Mouse (Mus musculus) inflammation-experienced regulatory T-cells, adult 6 months (primary cell): ENCODE measurements around the gene Cdkl4. TPM values are rescaled to one million over a fixed set of nuclear protein-coding genes. Genes with fewer than 3 reads are reported as not detected.
"Not testable (repeated sequence)": the region's sequence is repeated elsewhere in the genome, so short reads cannot be mapped to it uniquely, and the experiment has no call there.

ENCODE experiments used
- ATAC-seq: one replicate; pipeline ENCODE4 v1.8.0; 2017
- polyA plus RNA-seq, 3 experiments: library from polyadenylated mRNA; unstranded; fragments of 100-300 nt; shearing (Covaris generic); gene quantifications; one replicate each; pipeline ENCODE4 v1.2.1; 2017

The Cdkl4 gene
- 1 to 10 TPM in 1 of 3 experiments, under 1 TPM in 2; 0.79 to 1.3 (median 0.94) TPM for polyA plus RNA-seq

GRCm38 (mm10) chr17:80577639-80578038 is at the start of gene Cdkl4:
Gene Cdkl4 (minus strand): TSS chr17:80577813.
- ATAC-seq: no peak

- ATAC-seq: no peak
Observed at GRCm38 (mm10) chr17:80624979-80625378, 47.4 kb upstream of the Cdkl4 start.

- ATAC-seq: no peak
Observed at GRCm38 (mm10) chr17:80621691-80622090, 44.1 kb upstream of the Cdkl4 start.

GRCm38 (mm10) chr17:80620786-80621423 is 43.3 kb upstream of the Cdkl4 start:
- peak; percentile 72 for ATAC-seq

- no peak for ATAC-seq
Observed at GRCm38 (mm10) chr17:80619556-80619955, 41.9 kb upstream of the Cdkl4 start.

- ATAC-seq: no peak
Observed at GRCm38 (mm10) chr17:80618890-80619289, 41.3 kb upstream of the Cdkl4 start.

- ATAC-seq: no peak
Observed at GRCm38 (mm10) chr17:80603806-80604205, 26.2 kb upstream of the Cdkl4 start.

- ATAC-seq: no peak
Observed at GRCm38 (mm10) chr17:80603079-80603625, 25.5 kb upstream of the Cdkl4 start.

- ATAC-seq: no peak
Observed at GRCm38 (mm10) chr17:80601371-80601770, 23.8 kb upstream of the Cdkl4 start.

- ATAC-seq: no peak
Observed at GRCm38 (mm10) chr17:80583051-80583450, 5.4 kb upstream of the Cdkl4 start.

- no peak for ATAC-seq
Observed at GRCm38 (mm10) chr17:80579901-80580300, 2.3 kb upstream of the Cdkl4 start.

- no peak for ATAC-seq
Observed at GRCm38 (mm10) chr17:80579089-80579488, 1.5 kb upstream of the Cdkl4 start.

GRCm38 (mm10) chr17:80578041-80578440 is 428 bp upstream of the Cdkl4 start:
- no peak for ATAC-seq

GRCm38 (mm10) chr17:80577214-80577613 is 399 bp downstream of the Cdkl4 start:
- peak; percentile 47 for ATAC-seq

GRCm38 (mm10) chr17:80575008-80575407 is 2.6 kb downstream of the Cdkl4 start:
- ATAC-seq: no peak

GRCm38 (mm10) chr17:80574471-80574965 is 3.1 kb downstream of the Cdkl4 start:
- no peak for ATAC-seq

GRCm38 (mm10) chr17:80572187-80572935 is 5.3 kb downstream of the Cdkl4 start:
- no peak for ATAC-seq

GRCm38 (mm10) chr17:80571460-80571859 is 6.2 kb downstream of the Cdkl4 start:
- no peak for ATAC-seq

- ATAC-seq: not testable (repeated sequence)
Observed at GRCm38 (mm10) chr17:80569718-80570117, 7.9 kb downstream of the Cdkl4 start.

- no peak for ATAC-seq
Observed at GRCm38 (mm10) chr17:80568842-80569601, 8.6 kb downstream of the Cdkl4 start.

- ATAC-seq: no peak
Observed at GRCm38 (mm10) chr17:80568441-80568840, 9.2 kb downstream of the Cdkl4 start.

GRCm38 (mm10) chr17:80564611-80564924 is 13.0 kb downstream of the Cdkl4 start:
- peak; percentile 21 for ATAC-seq
